Mouse (Mus musculus) brain, adult 10 weeks (tissue): ENCODE data around the gene 2210016L21Rik. TPM values are rescaled to one million over a fixed set of nuclear protein-coding genes. Genes with fewer than 3 reads are reported as not detected.

Experiments used
- polyA plus RNA-seq: library from polyadenylated mRNA; stranded (reverse); fragments of 350-450 nt; fragmentation: Illumina TruSeq; extraction: RNeasy Lipid Tissue Mini Kit (QIAGEN cat#74804); gene quantifications from one replicate; pipeline ENCODE4 v1.2.3, GENCODE M21; 2015; ENCODE audit warnings: low read depth, low replicate concordance

2210016L21Rik gene
- polyA plus RNA-seq: 117 TPM

GRCm38 (mm10) chr5:114942074-114942765 lies at the start of gene 2210016L21Rik:
Gene 2210016L21Rik (plus strand): TSS chr5:114942158.

GRCm38 (mm10) chr5:114896688-114897373 lies 45.1 kb upstream of the 2210016L21Rik start, which contains the start of gene Oasl2:
Gene Oasl2 (plus strand): TSS chr5:114896936.

GRCm38 (mm10) chr5:114922998-114923473 lies 18.9 kb upstream of the 2210016L21Rik start, which contains the start of gene Oasl1:
Gene Oasl1 (plus strand): TSS chr5:114923240.

GRCm38 (mm10) chr5:114970824-114971227 lies 28.9 kb downstream of the 2210016L21Rik start, which contains the start of gene Hnf1a:
Gene Hnf1a (minus strand): TSS chr5:114971094.

Other genes starting within 250 kb of the 2210016L21Rik start
- gene Tchp, start 234.4 kb upstream of the 2210016L21Rik start, polyA plus RNA-seq: 8.2 TPM
- 28.7 TPM for gene Ankrd13a, start 167.5 kb upstream of the 2210016L21Rik start, polyA plus RNA-seq
- gene Git2, start 166.6 kb upstream of the 2210016L21Rik start, polyA plus RNA-seq: 32.9 TPM
- 192 TPM for gene 1500011B03Rik, start 118.7 kb upstream of the 2210016L21Rik start, polyA plus RNA-seq
- gene 4930519G04Rik, start 88.5 kb upstream of the 2210016L21Rik start, polyA plus RNA-seq: not detected
- gene Gm9936, start 83.5 kb upstream of the 2210016L21Rik start, polyA plus RNA-seq: not detected
- gene Oasl2, start 45.2 kb upstream of the 2210016L21Rik start, polyA plus RNA-seq: 2.7 TPM
- 0.46 TPM for gene Oasl1, start 18.9 kb upstream of the 2210016L21Rik start, polyA plus RNA-seq
- not detected for gene Hnf1a, start 28.9 kb downstream of the 2210016L21Rik start, polyA plus RNA-seq
- gene Sppl3, start 69.0 kb downstream of the 2210016L21Rik start, polyA plus RNA-seq: 40.3 TPM
- not detected for gene Gm10401, start 156.1 kb downstream of the 2210016L21Rik start, polyA plus RNA-seq
- gene Acads, start 177.2 kb downstream of the 2210016L21Rik start, polyA plus RNA-seq: 11.1 TPM
- 20.1 TPM for gene Unc119b, start 192.8 kb downstream of the 2210016L21Rik start, polyA plus RNA-seq
- 58.1 TPM for gene Mlec, start 216.0 kb downstream of the 2210016L21Rik start, polyA plus RNA-seq